Mouse (Mus musculus) hematopoietic stem cell, adult 5-6 weeks (primary cell): ENCODE data around the gene Mctp1. TPM values are rescaled to one million over a fixed set of nuclear protein-coding genes. Genes with fewer than 3 reads are reported as not detected.
A peak's percentile ranks its signal among the peaks of the same experiment; 100 is the strongest.

ENCODE experiments used
- ATAC-seq, 2 experiments: fragments of 125-278 bp in 1 of 2; replicated peaks in 1 of 2; 2 replicates each; pipeline ENCODE4 v1.8.0; 2016 to 2017; ENCODE audit warnings: inconsistent platforms in 2 of 2, mild to moderate bottlenecking in 2 of 2, moderate number of reproducible peaks in 2 of 2, low read depth in 1 of 2, moderate TSS enrichment in 1 of 2; ENCODE audit not compliant: low FRiP score in 2 of 2, poor library complexity in 2 of 2, severe bottlenecking in 2 of 2, insufficient read depth in 1 of 2, low TSS enrichment in 1 of 2
- total RNA-seq: library from RNA; stranded (forward); fragments of 172-1452, 232-1000 nt; gene quantifications from 2 replicates; pipeline ENCODE4 v1.2.3, GENCODE M21; 2017

Mctp1 gene
- total RNA-seq, 1 experiment from 2014 or later, result 92.5 TPM

- no peak for ATAC-seq
Measured at GRCm38 (mm10) chr13:76734013-76734412, 349.7 kb downstream of the Mctp1 start.

DNA sequence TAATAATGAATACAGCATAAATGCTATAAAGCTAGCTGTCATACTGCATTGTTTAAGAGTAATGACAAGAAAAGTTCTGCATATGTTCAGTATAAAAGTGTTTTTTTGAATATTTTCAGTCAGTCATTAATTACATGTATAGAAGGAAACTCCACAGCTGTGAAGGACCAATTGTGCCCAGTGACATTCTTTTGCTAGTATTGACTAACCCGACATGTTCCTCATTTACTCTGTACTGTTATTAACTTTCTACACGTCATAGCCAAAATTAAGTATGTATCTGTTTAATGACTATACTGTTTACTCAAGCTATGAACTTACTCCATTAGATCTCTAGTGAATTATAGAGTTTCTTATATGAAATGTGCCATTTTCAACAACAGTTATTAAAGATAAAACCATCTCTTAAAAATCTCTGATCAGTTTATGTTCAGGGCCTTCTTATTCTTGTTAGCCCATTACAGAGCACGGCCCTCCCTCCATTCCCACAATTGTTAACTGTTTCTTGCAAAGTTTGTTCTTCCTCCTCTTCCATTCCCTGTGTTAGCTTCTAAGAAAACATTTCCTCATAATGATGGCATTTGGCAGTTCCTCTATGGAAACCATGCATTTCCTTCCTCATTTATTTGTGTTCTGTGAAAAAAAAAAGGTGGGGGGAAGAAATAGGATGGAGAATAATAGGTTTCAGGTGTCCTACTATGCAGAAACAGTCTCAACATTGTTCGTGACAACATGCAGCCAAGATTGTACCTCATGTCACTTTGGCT lies 366.5 kb downstream of the Mctp1 start:
- ATAC-seq, result peak; percentile 56 to 82; a peak in 3 of 4 replicates

DNA sequence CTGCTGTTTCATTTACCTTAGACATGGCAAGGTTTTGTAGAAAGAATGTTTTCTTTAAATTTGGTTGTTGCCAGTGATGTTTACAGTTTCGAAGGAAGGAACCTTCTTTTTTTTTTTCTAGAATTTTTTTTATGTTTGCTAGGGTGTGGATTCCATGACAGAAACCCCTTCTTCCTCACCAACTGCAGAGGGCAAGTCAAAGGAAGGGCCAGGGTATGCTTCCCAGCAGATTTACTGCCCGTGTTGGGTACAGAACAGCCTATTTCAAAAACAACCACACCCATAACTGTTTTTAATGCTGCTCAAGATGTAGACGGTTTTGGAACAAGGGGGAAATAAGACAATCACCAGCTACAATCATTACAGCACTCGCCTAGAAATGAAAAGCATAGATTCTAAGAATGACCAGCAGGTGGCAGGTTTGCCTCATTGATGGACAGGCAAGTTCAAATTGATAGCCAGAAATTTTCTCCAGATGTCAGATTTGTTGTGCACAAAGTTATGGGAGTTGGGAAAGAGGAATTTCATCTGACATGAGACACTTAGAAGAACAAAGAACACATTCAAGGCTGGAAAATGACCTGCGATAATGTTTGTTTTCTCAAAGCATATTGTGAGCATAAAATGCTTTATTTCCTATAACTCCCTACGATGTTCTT lies 375.6 kb downstream of the Mctp1 start:
- ATAC-seq, result peak; percentile 22 to 45; a peak in 1 of 4 replicates

DNA sequence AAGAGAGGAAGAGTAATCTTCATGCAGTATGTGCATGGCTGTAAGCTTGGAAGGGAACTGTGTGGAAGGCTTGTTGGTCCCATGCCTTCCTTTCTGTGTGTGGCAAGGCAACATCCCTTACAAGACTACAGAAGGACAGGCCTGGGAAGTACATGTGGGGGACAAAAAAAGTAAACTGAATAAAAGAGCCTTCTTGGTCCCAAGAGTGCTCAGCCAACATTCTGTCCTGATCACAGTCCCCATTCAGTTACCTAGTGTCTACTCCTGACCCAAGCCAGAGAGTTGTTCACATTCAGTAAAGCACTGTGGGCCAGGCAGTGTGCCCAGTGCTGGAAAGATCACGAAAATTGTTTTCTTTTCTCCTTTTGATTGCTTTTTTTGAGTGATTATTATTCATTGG lies 415.3 kb downstream of the Mctp1 start:
- ATAC-seq, result no peak

- no peak for ATAC-seq
Measured at GRCm38 (mm10) chr13:76801126-76801632, 416.8 kb downstream of the Mctp1 start.

DNA sequence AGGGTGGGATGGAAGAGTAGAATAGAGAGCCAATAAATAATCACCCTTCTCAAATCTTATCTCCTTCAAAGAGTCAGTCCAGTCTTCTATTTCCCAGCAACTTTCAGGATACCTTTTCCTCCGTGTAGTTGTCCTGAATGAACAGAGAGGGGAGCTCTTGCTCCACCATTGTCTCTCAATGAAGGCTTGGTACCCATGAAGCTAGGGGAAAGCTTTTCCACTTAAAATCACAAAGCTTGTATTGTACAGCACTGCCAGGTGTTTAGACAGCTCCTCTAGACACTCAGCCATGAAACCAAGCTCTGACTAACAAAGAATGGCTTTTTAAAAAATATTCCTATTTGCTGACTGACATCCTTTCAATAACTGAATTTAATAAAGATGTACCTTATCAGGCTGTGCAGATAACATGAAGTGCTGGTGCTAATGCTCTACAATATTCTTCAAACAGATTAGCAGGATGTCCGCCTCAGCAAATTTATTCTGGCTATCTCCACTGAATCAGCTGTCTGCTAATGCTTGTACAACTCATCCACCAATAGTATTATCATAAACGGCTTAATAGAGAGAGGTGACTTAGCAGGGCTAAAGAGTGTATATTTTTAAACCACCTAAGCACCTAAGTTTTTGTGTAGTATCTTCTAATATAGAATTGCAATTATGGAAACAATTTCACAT lies 417.9 kb downstream of the Mctp1 start:
- ATAC-seq, result no peak

DNA sequence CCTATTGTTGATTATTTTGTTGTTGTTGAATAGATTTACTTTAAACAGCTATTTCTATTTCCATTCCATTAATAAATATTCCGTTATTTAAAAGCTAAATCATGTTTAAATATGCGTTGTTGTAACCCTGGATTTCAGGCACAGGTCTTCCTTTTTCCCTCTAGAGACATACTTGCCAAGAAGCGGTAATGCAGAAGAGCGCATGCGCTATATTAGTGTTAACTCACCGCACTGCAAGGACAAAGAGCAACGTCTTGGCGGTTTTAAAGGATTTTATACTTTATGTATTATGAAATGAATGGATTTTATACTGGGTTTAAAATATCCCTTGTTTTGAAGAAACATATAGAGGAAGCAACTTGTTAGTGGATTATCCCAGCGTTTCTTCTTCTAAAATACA lies 418.6 kb downstream of the Mctp1 start:
- no peak for ATAC-seq

- ATAC-seq, result no peak
Measured at GRCm38 (mm10) chr13:76803799-76804198, 419.5 kb downstream of the Mctp1 start.

DNA sequence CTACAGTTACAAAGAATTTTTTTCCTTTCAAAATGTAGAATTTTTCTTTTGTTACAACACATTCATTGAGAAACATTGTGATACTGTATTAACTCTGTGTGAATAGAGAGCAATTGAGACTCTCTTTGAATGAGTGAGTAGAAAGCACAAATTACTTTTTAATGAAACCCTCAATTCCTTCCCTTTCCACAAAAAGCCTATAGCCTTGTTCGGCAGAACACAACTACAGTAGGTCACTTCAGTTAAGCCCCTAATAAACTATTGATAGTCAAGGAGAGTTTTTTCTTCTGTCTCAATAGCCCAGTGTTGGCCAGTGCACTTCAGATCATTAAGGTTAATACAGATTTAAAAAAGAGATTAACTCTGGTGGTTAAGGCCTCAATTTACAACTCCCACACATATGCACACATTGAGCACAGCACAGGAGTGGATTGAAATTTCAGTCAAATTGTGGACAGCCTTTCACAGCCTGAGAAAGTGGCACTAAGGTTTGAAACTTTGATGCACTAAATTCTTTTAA lies 424.6 kb downstream of the Mctp1 start:
- ATAC-seq, result no peak

DNA sequence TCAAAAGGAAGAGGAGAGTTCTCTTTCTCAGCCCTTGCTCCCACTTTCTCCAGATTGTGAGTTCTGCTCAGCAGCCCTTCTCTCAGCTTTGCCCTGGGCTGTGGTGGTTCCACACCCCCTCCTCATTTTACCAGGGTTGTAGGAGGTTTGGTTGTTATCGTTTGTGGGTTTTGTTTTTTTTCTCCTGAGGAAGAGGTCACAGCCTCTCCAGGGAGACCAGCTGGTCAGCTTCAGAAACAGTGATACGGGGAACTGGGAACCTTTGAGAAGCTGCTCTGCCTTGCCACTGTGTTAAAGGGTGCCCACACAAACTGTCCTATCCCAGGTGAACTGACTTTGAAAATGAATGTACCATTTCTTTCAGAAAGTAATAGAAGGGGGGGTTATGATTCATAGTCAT lies 425.5 kb downstream of the Mctp1 start:
- ATAC-seq, result no peak

- no peak for ATAC-seq
Measured at GRCm38 (mm10) chr13:76810496-76810939, 426.2 kb downstream of the Mctp1 start.

- no peak for ATAC-seq
Measured at GRCm38 (mm10) chr13:76823083-76823482, 438.7 kb downstream of the Mctp1 start.

- ATAC-seq, result no peak
Measured at GRCm38 (mm10) chr13:76824932-76825694, 440.8 kb downstream of the Mctp1 start.

DNA sequence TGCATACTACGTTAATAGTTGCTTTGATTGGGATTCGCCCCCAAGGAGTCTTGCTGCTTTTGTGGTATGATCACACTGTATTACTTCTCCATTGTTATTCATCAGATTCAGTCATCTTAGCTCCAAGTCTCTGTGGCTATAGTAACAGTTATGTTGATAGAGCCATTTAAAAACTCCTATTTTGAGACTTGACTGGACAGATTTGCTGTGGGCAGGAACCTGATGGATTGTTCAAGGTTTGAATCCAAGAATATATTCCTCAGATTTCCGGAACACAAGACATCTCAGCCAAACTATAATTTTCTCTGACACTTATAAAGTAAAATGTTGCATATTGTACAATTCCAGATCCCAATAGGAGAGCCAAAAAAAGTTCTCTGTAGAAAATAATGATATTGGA lies 443.4 kb downstream of the Mctp1 start:
- no peak for ATAC-seq

GRCm38 (mm10) chr13:76838031-76838430 lies 453.7 kb downstream of the Mctp1 start:
- ATAC-seq, result no peak

DNA sequence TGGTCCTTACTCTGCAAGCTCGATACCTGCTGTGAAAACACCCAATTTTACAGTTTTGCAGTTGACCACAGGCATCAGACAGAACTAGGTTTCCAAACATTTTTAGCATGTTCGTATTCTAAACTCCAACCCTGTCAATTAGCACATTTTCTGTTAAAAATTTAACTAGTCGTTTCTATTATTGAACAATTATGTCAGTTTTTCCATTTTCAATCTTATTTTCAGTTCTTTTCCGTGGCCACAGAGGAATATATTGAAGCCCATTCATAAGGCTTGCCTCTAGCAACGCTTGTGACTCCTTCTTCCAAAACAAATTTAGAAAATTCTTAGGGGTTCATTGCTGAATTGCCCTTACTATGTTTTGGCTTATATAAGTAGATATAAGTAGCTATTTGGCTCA lies 456.4 kb downstream of the Mctp1 start:
- no peak for ATAC-seq

DNA sequence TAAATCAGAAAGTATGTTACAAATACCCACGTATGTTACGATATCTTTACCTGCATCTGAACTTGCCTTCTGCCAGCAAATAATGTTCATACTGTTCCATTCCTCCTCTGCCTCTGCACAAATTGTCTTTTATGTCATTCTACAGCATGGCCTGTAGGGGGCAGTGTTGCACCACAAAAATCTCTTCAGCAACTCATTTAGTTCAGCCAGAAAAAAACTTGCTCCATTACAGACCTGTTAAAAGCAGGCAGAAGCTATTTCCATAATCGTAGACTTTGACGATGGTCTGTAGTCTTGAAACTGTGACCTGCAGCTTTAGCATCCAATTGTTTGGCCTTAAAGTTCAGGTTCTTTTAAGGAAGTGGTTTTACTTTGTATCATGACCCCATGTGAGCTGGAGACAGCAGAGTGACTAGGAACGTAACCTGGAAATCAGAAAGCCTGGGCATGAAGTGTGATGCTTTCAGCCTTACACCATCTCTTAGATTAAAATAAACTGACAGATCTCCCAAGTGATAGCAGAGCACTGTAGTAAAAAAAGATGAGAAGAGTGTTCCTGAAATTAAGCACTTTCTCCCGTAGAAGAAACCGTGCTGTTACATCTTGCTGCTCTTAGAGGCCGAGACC lies 460.4 kb downstream of the Mctp1 start:
- peak; percentile 69 to 74; a peak in 2 of 4 replicates for ATAC-seq
